Mouse (Mus musculus): ENCODE results near the gene Raph1. TPM values are rescaled to one million over a fixed set of nuclear protein-coding genes. Genes with fewer than 3 reads are reported as not detected.

Gene Raph1
- polyA plus RNA-seq, 1 experiment, result 20.2 TPM

DNA sequence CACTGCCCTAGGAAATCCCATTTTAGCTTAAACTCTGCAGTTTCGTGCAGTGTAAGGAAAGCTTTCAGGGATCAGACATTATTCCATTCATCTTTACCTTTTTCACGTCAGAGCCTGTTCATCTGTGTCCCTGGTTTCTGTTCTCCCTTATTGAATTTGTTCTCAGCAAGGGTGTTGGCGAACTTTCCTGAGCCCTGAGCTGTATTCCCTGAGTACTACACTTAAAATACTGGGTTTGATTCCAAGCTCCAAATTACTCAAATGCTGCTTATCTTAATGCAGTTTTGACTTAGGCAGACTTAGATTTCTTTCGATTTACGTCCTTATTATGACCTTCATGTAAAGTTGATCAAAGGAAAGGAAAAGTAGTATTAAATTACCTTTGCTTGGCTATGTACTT is 417 bp upstream of the Raph1 start:
- no peak for DNase-seq (ENCODE audit: low read depth, low spot score)
- 20% methylated on average over 5 of the region's 5 CpGs for WGBS

DNA sequence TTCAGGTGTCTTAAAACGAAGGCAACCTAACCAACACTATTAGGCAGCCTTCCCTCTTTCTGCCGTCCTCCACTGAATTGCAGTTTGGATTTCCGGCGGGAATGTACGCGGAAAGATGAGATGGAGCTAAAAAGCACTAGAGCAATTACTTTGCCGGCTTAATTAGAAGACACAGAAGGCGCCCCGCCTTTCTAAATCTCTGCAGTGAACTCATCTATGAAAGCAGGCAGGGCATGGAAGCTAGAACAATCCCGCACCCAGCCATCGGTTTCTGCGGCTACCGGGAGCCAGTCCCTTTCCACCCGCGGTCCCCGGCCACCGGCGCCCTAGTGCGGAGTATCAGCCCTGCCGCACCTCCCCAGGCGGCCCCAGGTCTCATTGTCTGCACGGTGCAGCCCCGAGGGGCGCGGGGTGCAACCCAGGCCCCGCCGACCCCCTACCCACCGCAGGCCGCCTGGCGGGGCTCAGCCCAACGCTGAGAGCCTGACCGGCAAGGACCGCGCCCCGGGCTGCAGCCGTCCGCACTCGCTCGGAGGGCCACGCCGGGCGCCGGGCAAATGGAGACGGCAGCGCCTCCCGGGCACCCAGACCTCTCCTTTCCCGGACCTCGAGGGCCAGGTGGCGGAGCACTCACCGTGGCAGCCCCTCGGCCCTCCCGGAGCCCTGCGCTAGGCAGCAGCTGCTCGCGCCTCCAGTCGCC is 823 bp downstream of the Raph1 start:
- DNase-seq (ENCODE audit: low read depth, low spot score), result no peak
- 1% methylated on average over 56 of the region's 56 CpGs for WGBS

DNA sequence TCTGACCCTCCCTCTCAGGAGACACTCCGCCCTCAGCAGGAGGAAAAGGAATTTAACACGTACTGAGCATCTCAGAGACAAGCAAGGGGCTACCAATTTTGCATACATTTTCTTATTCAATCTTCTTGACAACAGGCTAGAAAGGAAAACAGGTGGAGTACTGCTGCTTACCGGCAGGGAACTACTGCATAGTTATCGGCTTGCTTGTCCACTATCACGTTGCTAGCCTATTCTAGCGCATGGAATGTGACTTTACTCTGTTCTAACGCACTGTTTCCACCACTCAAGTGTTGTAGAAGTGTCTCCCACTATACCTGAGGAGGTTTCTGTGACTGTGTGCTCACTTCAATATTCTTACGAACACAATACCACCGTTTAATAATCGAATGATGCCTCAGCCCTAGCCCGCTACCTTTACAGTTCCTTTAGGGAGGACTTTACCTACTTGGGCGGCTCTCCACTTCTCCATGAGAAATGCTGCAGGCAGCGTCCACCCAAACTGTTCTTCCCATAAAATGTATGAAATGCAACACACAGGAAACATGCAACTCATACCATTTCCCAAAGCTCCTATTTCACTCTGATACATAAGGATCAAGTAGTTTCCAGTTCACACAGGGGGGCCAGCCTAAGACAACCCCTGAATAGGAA is 1.5 kb downstream of the Raph1 start:
- no peak for DNase-seq (ENCODE audit: low read depth, low spot score)
- WGBS, result 1% methylated on average over 13 of the region's 13 CpGs

DNA sequence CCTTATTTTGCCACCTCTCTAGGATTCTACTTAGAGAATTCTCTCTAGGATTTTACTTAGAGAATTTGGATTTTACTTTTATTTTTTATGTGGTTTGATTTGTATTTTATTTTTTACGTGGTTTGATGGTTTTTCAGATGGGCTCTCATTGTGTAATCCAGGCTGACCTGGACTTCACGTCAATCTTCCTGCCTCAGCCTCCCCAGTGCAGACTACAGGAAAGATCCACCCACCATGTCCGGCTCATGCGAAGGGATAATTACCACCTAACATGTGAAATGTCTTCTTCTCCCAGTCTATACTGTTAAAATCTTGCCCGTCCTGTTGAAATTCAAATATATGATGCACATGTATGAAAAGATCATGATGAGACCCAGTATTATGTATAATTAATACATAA is 2.2 kb downstream of the Raph1 start:
- 82% methylated on average over 5 of the region's 5 CpGs for WGBS
- DNase-seq (ENCODE audit: low read depth, low spot score), result no peak

DNA sequence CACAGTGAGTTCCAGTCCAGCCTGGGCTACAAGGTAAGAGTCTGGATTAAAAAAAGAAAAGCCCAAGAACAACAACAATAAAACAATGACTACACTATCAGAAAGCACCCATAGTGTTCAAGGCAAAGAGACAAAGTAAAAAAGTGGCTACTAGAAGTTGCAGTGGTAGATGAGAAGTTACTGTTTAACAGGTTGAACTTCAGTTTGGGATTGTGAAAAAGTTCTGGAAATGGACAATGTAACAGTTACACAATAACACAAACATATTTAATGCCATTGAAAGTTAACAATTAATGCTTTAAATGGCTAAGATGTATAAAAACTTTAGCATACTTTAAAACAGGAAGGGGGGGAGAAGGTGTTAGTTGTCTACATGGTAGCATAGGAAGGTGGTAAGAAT is 3.9 kb downstream of the Raph1 start:
- DNase-seq (ENCODE audit: low read depth, low spot score), result no peak

DNA sequence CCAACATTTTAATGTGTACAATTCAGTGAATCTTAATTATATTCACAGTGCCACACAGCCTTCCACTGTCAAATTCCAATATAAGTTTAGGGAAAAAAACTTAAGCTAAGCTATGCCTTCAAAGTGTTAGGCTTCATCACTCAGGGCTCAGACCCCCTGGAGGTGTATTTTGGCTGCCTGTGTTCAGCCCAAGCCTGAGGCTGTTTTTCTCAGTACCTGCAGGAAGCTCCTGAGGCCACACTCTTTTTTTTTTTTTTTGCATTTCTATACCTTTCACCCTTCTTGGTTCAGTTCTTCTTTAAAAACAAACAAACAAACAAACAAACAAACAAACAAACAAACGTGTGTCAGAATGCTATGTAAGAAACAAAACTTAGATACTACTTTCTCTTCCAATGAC is 23.2 kb downstream of the Raph1 start:
- DNase-seq (ENCODE audit: low read depth, low spot score), result no peak
- WGBS, result 51% methylated on average over 1 of the region's 1 CpGs

DNA sequence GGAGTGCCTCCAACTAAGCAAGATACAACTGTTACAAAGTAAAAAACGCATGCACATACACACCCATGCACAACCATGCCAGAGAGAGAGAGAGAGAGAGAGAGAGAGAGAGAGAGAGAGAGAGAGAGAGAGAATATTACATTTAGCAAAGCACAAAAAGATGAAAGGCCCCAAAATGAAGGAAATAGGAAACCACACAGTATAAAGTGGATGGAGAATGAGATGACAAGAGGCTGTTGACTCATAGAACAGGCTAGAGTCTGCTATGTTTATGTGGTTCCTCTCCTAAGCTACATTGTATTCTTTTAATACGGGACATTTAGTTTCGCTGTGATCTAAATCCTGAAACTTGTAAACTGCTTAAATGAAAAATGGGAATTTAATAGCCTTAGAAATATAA is 27.6 kb downstream of the Raph1 start:
- WGBS, result 81% methylated on average over 3 of the region's 3 CpGs
- no peak for DNase-seq (ENCODE audit: low read depth, low spot score)

DNA sequence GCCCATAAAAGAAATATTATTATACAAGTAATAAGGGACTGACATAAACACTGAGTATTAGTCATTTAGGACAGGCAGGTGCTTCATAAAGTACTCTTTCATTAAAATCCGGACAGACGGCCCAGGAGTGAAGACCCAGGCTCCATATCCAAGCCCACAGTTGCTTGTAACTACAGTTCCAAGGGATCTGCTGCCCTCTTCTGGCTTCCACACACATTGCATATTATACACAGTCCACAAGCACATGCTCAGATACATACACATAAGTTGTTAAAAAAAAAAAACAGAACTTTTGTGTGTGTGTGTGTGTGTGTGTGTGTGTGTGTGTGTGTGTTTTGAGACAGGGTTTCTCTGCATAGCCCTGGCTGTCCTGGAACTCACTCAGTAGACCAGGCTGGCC is 32.0 kb downstream of the Raph1 start:
- 97% methylated on average over 2 of the region's 2 CpGs for WGBS
- no peak for DNase-seq (ENCODE audit: low read depth, low spot score)

DNA sequence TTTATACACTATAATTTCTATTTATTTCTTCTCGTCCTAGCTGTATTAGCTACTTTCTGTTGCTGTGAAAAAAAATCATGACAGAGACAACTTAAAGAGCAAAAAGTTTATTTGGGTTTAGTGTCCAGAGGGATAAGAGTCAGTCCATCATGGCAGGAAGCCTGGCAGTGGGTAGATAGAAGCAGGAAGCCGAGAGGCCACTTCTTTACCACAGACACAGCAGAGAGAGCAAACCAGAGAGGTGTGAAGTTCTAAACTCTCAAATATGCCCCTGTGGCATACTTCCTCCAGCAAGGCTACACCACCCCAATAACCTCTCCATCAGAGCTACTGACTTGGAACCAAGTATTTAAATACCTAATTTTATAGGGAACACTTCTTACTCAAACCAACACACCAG is 36.3 kb downstream of the Raph1 start:
- DNase-seq (ENCODE audit: low read depth, low spot score), result no peak
- 82% methylated on average over 2 of the region's 2 CpGs for WGBS

DNA sequence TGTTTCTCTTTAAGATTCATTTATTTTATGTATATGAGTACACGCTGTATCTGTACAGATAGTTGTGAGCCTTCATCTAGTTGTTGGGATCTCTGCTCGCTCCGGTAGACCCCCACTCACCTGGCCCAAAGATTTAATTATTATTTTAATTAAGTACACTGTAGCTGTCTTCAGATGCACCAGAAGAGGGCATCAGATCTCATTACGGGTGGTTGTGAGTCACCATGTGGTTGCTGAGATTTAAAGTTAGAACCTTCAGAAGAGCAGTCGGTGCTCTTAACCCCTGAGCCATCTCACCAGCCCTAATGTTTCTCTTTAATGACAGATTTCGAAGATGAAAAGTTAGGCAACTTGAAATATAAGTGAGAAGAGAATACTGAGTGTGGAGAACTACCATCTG is 36.8 kb downstream of the Raph1 start:
- DNase-seq (ENCODE audit: low read depth, low spot score), result no peak
- WGBS, result 89% methylated on average over 6 of the region's 6 CpGs

DNA sequence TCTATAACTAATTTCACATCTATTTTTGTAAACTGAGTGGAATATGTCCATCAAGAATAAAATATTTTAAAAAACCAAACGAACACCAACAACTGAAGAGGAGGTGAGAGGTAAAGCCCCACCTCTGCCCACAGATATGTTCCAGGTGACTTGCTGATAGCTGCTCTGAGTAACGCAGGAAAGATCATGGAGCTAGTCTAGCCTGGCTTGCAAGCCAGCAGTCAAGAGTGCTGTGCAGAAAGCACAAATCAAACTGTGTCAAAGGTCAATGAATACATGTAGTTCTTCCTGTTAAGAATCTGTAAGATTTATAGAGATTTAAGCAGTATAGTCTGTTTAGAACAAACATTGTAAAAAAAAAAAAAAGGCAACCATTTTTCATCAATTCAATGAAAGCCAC is 56.3 kb downstream of the Raph1 start:
- WGBS, result 42% methylated on average over 2 of the region's 2 CpGs
- no peak for DNase-seq (ENCODE audit: low read depth, low spot score)

DNA sequence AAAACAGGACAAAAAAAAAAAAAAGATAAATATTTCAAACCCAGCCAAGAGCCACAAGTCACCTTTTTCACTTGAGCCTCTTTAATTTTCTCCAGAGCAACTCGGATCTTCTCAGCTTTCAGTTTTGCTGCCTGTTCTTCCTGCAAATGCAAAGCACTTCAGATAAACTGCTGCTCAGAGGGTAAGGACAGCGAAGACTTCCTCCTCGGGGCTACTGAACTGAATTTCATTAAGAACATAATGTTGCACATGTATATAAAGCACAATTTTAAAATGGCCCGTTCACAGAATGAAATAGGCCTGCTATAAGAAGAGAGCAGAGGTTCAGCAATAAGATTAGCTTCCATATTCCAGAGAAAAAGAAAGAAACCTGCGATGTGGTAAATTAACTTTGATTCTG is 63.4 kb downstream of the Raph1 start:
- 74% methylated on average over 5 of the region's 5 CpGs for WGBS
- no peak for DNase-seq (ENCODE audit: low read depth, low spot score)

DNA sequence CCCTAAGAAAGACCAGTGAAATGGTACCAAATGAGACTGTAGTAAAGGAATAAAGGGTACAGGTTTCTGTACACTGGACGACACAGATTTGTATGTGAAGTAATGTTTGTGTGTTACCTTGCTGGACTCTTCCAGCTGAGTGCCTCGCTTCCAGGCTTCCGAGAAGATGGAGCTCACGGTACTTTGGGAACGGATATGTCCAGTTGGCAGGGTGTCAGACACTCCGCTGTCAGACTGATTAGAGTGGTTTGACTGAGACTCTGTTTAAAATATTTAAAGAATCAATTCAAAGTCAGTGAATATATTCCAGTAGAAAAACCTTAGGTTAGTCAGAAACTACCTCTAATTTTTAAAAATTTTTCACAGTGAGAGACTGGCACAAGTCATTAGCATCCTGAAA is 73.5 kb downstream of the Raph1 start:
- 88% methylated on average over 6 of the region's 6 CpGs for WGBS
- DNase-seq (ENCODE audit: low read depth, low spot score), result no peak

DNA sequence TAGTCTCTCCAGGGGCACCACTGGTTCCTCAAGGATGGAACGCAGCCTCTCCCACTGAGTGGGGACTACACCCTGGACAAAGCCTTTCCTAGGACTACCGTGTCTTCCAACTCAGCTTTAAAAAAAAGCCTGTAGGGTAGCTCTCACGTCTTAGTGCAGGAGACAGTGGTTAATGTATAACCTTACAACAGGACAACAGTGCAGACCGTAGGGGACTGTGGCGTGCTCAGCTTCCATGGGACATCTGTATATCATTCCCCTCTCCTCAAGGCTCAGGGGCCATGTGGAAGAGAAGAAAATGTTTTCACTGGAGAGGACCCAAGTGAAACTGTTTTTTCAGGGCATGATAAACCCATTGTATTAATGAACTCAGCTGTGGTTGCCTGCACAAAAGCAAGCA is 74.5 kb downstream of the Raph1 start:
- DNase-seq (ENCODE audit: low read depth, low spot score), result no peak
- 46% methylated on average over 5 of the region's 5 CpGs for WGBS

DNA sequence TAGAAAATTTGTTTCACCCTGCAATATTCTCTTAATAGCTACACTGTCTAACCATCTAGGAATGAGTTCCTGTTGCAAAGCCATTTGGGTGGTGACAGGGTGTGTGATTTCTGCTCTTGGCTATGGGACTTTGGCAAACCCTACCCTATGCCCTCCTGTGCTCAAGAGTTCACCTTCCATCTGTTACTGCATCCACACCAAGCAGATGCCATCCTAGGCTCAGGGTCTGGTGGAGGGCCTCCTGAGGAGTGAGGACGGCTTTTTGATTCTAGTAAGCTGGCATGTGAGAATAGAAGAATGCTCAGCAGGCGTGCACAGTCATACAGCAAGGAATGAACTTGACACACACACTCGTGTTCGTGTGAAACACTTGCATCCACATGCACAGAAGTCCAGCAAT is 76.4 kb downstream of the Raph1 start:
- DNase-seq (ENCODE audit: low read depth, low spot score), result no peak
- WGBS, result 90% methylated on average over 4 of the region's 4 CpGs

DNA sequence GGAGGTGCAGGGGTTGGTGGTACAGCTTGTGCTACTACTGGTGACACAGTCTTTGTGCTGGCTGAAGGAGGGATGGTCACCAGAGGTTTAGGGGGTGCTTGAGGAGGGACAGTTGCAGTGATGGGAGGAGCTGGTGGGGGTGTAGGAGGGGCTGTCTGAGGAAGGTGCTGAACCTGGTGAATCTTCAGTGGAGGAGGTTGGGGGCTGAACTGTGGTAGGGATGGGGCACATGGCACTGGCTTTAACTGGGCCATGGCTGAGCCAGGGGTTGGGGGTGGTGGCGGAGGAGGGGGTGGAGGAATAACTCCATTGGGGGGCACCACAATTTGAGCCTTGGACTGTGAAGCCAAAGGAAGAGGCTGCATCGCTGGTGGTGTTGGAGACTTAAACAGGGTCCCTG is 77.2 kb downstream of the Raph1 start:
- 100% methylated on average over 2 of the region's 2 CpGs for WGBS
- no peak for DNase-seq (ENCODE audit: low read depth, low spot score)

DNA sequence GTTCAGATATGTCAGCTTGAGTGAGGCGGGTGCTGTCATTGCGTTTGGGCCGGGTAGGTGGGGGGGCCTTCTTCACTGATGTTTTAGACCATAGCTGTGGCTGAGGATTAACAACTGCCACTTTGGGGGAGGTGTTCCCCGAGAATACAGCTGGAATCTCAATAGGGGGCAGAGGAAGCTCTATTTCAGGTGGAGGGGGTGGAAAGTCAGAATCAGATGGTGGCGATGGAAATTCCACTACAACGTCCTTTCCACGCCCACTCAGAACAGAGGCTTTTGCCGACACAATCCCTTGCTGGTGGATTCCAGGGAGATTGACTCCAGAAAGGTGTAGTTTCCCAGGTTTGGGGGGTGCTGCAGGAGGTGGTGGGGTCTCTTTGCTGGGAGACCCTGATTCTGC is 78.3 kb downstream of the Raph1 start:
- no peak for DNase-seq (ENCODE audit: low read depth, low spot score)
- WGBS, result 89% methylated on average over 8 of the region's 8 CpGs

DNA sequence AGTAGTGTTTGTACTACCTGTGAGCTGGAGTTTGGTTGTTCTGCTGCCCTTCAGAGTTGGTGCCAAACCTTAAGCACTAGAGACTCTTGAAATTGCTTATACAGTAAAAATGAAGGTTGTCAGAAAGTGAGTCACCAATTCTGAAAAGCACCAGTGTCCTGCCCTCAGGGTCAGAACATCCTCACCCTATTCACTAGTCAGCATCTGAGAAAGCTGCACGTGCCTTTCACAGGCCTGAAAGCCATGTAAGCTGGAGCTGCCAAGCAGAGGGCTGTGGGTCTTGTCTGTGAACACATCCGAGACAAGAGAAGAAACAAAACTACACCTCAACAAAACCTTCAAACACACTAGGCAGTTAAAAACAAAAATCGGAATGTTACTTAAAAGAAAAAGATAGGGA is 81.3 kb downstream of the Raph1 start:
- WGBS, result 84% methylated on average over 3 of the region's 3 CpGs
- DNase-seq (ENCODE audit: low read depth, low spot score), result no peak

DNA sequence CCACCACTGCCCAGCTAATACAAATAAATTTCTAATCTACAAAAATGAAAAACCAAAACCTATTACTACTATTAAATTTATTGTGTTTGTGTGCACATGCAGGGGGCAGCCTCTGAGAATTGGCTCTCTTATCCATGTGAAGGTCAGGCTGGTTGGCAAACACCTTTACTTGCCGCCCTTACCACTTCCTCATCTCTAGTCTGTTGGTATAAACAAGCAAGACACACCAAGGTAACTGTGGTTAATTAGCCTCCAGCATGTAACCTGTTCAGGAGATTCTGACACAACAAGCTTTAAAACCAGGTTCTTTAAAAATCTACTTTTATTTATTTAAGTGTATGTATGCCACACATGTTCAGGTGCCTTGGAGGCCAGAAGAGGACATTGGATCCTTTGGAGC is 84.0 kb downstream of the Raph1 start:
- no peak for DNase-seq (ENCODE audit: low read depth, low spot score)
- WGBS, result 82% methylated on average over 1 of the region's 1 CpGs

DNA sequence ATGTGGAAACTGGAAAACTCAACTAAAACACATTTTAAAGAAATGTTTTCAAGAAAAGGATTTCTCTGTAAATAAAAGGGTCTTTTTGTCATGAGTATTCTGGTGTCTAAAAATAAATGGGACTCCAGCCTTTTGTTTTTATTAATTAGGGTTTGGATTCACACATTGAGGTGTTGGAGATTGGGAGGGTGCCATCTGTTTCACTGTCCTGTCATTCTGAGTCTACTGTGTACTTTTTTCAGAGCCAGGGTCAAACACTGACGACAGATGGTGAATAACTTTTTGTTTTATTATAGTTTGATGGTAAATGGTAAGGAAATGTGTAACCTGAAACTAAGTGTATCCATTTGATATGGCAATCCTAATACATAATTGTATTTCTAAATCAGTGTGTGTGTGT is 85.3 kb downstream of the Raph1 start:
- WGBS, result 46% methylated on average over 1 of the region's 1 CpGs
- no peak for DNase-seq (ENCODE audit: low read depth, low spot score)

DNA sequence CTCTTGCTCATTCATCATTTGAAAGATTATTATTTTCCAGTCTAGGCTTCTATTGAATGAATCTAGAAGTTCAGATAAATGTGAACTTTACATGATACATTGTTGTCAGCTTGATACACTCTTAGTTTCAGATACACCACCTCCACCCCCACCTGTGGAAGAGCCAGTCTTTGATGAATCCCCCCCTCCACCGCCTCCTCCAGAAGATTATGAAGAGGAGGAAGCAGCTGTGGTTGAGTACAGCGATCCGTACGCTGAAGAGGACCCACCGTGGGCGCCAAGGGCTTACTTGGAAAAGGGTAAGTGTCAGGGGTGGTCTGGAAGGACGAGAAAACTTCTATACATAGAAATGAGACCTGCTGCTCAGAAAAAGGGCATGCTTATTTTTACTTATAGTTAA is 96.4 kb downstream of the Raph1 start:
- 91% methylated on average over 7 of the region's 7 CpGs for WGBS
- DNase-seq (ENCODE audit: low read depth, low spot score), result no peak

DNA sequence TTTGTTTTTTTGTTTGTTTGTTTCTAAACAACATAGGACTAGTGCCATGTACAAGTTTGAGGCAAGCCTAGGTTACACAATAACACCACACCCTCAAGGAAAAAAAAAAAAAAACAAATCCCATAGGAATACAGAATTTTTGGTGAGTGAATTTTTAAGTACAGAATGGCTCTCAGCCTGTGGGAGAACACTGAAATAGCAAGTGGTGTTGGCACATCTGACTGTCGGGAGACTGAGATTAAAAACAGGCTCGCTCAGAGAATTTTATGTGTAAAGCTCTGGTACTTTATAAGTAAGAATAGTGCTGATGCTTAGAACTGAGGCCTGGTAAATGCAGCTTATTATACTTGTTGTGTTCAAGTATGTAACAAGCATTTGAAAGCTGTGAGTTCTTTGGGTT is 97.4 kb downstream of the Raph1 start:
- no peak for DNase-seq (ENCODE audit: low read depth, low spot score)

More for the DNA sequence above, 97.4 kb downstream of the Raph1 start:
- WGBS, result 80% methylated on average over 2 of the region's 2 CpGs

Data from large intestine, adult 2 months (tissue).